Mouse (Mus musculus): ENCODE results near the gene Nacad. TPM values are rescaled to one million over a fixed set of nuclear protein-coding genes. Genes with fewer than 3 reads are reported as not detected.
"Not testable (repeated sequence)": the region's sequence is repeated elsewhere in the genome, so short reads cannot be mapped to it uniquely, and the experiment has no call there.

The Nacad gene
- total RNA-seq (2021): 10 to 100 TPM; 68.6 to 75.4 TPM
- long read RNA-seq, full-length matches to known transcripts: 8 of 38 reads
- long read RNA-seq, partial matches to known transcripts: 26 of 38 reads
- long read RNA-seq, other reads (novel, unspliced or antisense): 4 of 38 reads

GRCm38 (mm10) chr11:6605491-6606399 is at the start of gene Nacad:
Gene Nacad, minus strand, starts transcription at chr11:6606053.
- peak; percentile 71 to 80 for DNase-seq (ENCODE audit: low spot score in 2 of 2)

GRCm38 (mm10) chr11:6654903-6655302 is 49.0 kb upstream of the Nacad start:
- DNase-seq (ENCODE audit: low spot score in 2 of 2): peak; percentile 89 to 91

DNA sequence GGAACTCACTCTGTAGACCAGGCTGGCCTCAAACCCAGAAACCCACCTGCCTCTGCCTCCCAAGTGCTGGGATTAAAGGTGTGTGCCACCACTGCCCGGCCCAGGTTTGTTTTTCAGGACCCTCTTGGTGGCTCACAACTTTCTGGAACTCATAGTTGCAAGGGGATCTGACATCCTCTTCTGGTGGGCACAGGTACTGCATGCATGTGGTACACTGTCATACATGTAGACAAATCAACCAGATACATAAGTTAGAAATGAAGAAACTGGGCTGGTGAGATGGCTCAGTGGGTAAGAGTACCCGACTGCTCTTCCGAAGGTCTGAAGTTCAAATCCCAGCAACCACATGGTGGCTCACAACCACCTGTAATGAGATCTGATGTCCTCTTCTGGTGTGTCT is 47.1 kb upstream of the Nacad start:
- DNase-seq (ENCODE audit: low spot score in 2 of 2): not testable (repeated sequence)

GRCm38 (mm10) chr11:6650519-6650918 is 44.7 kb upstream of the Nacad start:
- DNase-seq (ENCODE audit: low spot score in 2 of 2): no peak

DNA sequence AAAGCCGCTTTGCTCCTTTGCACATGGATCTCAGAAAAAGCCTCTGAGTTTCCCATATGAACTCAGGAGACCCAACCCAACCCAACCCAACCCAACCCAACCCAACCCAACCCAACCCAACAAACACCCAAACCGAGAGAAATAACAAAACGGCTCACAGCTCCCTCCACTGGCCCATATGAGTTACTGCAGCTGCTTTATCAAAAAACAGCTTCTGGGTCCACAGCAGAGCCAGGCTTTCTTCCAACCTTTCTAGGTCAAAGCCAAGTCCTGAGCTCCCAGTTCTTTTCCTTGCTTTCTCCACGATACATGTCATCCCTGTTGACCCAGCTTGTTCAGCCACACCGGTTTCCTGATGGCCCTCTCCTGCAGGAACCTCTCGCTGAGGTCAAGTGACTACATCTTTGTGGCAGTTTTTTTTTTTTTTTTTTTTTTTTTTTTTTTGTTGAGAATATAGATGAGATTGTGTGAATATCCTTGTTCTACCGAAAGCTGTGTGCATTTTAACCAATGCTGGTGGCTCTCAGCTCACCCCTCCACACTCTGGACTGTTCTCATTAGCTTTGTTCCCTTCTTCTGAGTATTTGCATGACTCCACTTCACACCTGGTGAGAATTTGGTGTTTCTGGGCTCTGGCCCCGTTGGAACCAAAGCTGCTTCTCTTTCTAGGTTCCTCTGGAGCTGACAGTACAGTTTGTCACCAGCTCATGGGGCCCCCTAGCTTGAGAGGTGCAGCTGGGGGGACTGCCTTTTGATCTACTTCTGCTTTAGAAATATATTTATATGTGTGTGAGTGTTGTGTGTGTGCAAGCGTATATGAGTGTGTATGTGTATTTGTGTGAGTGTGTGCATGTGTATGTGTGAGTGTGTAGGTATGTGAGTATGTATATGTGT is 42.2 kb upstream of the Nacad start:
- no peak for DNase-seq (ENCODE audit: low spot score in 2 of 2)

DNA sequence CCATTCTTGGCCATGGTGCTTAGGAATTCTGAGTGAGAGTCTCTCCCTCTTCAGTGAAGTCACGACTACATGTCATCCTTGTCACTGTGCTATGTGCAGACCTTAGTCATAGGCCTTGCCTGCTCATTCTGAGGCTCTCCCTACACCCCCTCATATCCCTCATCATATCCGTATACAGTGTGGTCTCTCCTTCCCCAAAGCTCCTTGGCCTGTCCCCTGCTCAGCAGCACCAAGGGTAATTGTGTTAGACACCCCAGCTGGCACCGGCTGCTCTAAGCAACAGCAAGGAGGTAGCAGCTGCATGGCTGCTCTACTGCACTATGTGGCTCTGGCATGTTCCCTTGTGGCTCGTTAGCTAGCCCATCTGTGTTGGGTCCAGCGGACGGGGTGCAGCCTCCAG is 38.7 kb upstream of the Nacad start:
- no peak for DNase-seq (ENCODE audit: low spot score in 2 of 2)

DNA sequence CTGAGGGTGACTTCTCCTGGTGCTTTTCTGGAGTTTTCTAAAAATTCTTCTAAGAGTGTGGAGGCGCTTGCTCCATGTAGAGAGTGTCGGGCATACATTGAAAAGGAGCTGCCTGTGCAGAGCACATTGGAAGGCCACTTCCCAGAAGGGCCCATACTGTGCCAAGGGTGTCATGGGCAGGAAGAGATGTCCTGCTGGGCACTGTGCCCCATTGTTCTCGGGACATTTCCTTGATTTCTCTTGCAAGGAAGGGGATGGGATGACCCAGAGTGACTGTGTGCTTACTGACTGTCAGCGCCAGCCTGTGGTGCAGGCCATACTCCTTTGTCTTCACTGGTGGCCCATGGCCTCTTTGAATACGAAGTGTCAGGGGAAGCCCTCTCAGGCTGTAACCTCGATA is 33.2 kb upstream of the Nacad start:
- DNase-seq (ENCODE audit: low spot score in 2 of 2): no peak

DNA sequence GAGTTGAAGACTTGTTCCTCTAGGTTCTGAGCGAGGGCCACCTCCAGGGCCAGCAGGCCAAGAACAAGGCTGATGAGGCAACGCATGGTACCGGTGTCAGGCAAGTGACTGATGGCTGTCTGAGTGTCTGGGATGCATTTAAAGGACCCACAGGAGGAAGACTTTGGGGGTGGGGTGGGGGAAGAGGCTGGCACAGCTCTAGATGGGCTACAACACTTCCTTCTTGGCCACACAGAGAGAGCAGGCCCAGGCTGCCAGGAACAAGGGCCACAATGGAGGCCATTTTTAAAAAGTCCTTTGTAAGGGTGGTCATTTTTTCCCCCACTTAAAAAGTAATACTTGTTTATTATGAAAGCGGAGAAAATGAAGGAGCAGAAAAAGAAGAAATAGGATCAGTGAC is 32.7 kb upstream of the Nacad start, which contains the start of gene Wap:
TSS of gene Wap (minus strand) at position 101 of the 400 bp plus-strand sequence.
- DNase-seq (ENCODE audit: low spot score in 2 of 2): no peak

GRCm38 (mm10) chr11:6636150-6636549 is 30.3 kb upstream of the Nacad start:
- no peak for DNase-seq (ENCODE audit: low spot score in 2 of 2)

DNA sequence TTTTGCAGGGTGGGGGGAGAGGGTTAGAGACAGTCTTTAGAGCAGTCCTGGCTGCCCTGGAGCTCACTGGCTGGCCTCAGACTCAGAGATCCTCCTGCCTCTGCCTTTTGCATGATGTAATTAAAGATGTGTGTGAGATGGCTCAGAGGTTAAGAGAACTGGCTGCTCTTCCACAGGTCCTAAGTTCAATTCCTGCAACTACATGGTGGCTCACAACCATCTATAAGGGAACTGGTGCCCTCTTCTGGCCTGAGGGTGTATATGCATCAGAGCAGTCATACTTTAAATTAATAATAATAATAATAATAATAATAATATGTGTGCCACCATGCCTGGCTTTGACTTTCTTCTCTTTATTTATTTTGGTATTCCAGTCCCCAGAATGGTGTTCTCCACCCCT is 23.8 kb upstream of the Nacad start:
- no peak for DNase-seq (ENCODE audit: low spot score in 2 of 2)

DNA sequence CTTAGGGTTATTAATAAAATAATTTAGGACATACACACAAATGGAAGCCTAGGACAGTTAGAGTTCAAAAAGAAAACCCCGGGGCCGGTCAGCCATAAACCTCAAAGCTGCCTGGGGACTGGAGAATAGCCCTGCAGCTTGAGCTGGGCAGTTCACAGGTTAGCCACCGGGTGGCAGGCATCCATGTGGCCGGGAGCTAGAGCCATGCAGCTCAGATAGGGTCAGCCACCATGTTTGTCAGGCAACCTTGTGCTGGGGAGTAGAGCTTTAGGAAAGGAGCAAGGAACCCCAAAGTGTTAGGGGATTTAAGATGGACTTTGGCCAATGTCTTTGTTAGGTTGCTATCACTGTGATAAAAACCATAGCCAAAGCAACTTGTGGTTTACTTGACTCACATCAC is 22.7 kb upstream of the Nacad start:
- DNase-seq (ENCODE audit: low spot score in 2 of 2): peak; percentile 38 to 54

- no peak for DNase-seq (ENCODE audit: low spot score in 2 of 2)
Measured at GRCm38 (mm10) chr11:6627731-6628130, 21.9 kb upstream of the Nacad start.

DNA sequence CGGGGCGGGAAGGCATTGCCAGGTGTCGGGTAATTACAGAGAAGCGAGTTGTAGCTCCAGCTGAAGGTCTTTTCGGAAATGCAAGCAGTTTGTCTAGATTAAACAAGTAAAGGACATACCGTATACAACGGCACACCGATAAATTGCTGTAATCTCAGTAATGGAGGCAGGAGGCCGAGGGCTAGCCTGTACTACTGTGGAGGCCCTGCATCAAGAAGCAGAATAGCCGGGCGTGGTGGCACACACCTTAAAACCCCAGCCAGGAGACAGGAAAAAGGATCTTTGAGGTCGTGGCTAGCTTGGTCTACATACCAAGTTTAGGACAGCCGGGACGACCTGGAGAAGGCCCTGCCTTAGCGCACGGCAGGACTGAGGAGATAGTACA is 20.5 kb upstream of the Nacad start:
- no peak for DNase-seq (ENCODE audit: low spot score in 2 of 2)

- peak; percentile 88 to 94 for DNase-seq (ENCODE audit: low spot score in 2 of 2)
Measured at GRCm38 (mm10) chr11:6625478-6626387, 19.9 kb upstream of the Nacad start, which contains the start of gene Tbrg4. Gene Tbrg4, minus strand, starts transcription at chr11:6626067.

DNA sequence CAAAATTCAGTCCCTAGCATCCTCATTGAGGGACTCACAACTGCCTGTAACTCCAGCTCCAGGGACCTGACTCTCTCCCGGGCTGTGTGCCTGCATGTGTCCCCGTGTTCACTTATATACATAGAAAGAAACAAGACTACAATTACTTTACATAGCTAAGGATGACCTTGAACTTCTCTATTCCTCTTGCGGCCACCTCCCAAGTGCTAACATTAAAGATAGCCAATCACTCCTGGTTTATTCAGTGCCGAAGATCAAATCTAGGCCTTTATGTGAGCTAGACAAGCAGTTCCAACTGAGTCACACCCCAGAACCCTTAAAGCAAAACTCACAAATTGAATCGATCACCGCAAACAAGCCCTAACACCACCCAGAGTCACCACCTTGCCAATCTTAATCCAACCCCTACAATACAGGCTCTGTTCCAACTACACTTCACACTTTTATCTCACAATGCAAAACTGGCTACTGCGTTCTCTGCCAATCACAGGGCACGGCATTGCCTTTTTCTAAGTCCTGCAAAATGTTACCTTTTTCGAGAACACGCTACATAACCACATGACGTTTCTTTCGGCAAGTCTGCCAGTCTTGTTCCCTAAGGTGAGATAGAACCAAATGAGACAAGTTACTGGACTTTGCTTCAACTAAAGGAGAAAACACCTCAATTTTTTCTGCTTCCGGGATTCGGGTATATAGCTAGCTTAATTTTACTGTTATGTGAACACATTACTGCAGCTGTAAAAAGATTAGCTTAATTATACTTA is 18.9 kb upstream of the Nacad start:
- DNase-seq (ENCODE audit: low spot score in 2 of 2): no peak

DNA sequence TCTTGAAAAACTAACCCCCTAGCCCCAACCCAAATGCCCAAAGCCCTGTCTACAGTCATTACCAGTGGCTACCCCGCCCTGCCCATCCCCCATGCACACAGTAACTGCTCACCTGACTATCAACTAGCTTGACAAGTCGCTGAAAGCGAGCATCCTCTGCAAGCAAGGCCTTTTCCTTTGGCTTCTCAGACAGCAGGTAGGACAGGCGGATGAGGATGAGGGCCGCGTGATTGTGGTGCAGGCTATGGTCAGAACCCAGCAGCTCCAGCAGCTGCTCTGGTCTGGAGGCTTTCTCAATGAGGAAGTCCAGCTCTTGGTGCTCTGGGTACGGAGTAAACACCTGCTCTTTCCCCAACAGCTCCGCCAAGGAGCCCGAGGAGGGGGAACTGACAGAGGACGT is 17.9 kb upstream of the Nacad start:
- DNase-seq (ENCODE audit: low spot score in 2 of 2): no peak

GRCm38 (mm10) chr11:6615250-6616205 is 9.7 kb upstream of the Nacad start:
- DNase-seq (ENCODE audit: low spot score in 2 of 2): no peak

- DNase-seq (ENCODE audit: low spot score in 2 of 2): peak; percentile 49 to 57
Measured at GRCm38 (mm10) chr11:6605021-6605481, 802 bp downstream of the Nacad start.

GRCm38 (mm10) chr11:6604604-6604936 is 1.3 kb downstream of the Nacad start:
- no peak for DNase-seq (ENCODE audit: low spot score in 2 of 2)
